Mouse (Mus musculus) hindbrain, embryonic 12.5 days (tissue): ENCODE results near the gene Eri3. TPM values are rescaled to one million over a fixed set of nuclear protein-coding genes. Genes with fewer than 3 reads are reported as not detected.

ENCODE experiments used
- ATAC-seq: fragments of 200-750 bp; cut with Nextera tagmentation; 2 replicates; pipeline ENCODE4 v1.8.0; 2017; ENCODE audit warnings: moderate TSS enrichment; ENCODE audit not compliant: low FRiP score
- H3K27ac ChIP-seq: fragments of 300-500 bp; sonication (generic); 2 replicates; pipeline ENCODE4 v1.5.1; 2016; ENCODE audit warnings: mild to moderate bottlenecking
- H3K27me3 ChIP-seq: fragments of 300-500 bp; sonication (generic); 2 replicates; pipeline ENCODE4 v1.6.1; 2016; ENCODE audit warnings: mild to moderate bottlenecking
- H3K36me3 ChIP-seq: fragments of 300-500 bp; sonication (generic); 2 replicates; pipeline ENCODE4 v1.6.1; 2016; ENCODE audit warnings: mild to moderate bottlenecking
- H3K4me1 ChIP-seq: fragments of 300-500 bp; sonication (generic); 2 replicates; pipeline ENCODE4 v1.6.1; 2016
- H3K4me2 ChIP-seq: fragments of 300-500 bp; sonication (generic); replicated peaks from 2 replicates; pipeline ENCODE4 v1.6.1; 2016; ENCODE audit warnings: mild to moderate bottlenecking
- H3K4me3 ChIP-seq: fragments of 300-500 bp; sonication (generic); 2 replicates; pipeline ENCODE4 v1.5.1; 2016; ENCODE audit warnings: mild to moderate bottlenecking
- H3K9ac ChIP-seq: fragments of 300-500 bp; sonication (generic); 2 replicates; pipeline ENCODE4 v1.6.1; 2016; ENCODE audit warnings: mild to moderate bottlenecking, moderate library complexity
- H3K9me3 ChIP-seq: fragments of 300-500 bp; sonication (generic); replicated peaks from 2 replicates; pipeline ENCODE4 v1.6.1; 2016; ENCODE audit warnings: mild to moderate bottlenecking
- WGBS: fragments of 180-500 bp; shearing (Covaris S2); methylation state at CpG from one replicate; pipeline ENCODE4 v1.1.7; 2016; 5-methylcytosine and 5-hydroxymethylcytosine counted together
- polyA plus RNA-seq: library from polyadenylated mRNA; unstranded; fragments of >200 nt; fragmentation: Nextera tagmentation; extraction: Ambion mirVana; gene quantifications from 2 replicates; pipeline ENCODE4 v1.2.1, GENCODE M21; 2016

Eri3 gene
- polyA plus RNA-seq, 1 experiment from 2014 or later: 178 TPM

DNA sequence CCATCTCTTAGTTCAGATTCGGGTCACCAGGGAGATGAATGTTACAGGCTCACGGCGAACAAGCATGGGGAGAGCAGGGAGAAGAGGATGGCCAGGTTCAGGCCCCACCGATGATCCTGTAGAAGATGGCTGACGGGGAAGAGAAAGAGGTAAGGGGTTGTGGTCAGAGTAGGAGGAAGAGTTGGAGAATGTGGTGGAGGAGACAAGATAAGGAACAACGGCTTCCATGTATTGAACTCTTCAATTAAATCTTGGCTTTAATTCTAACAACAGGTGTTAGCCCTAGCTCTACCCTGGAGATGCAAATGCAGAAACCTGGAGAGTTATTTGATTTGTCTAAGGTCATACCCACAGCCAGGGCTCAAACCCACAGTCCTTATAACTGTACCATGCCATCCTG is 3.5 kb upstream of the Eri3 start:
- no peaks in the 10 kb centered on the region for H3K36me3 ChIP-seq
- WGBS: 87% methylated on average over 6 of the region's 6 CpGs
- peaks cover 14% of the 10 kb centered on the region for H3K4me1 ChIP-seq
- H3K9me3 ChIP-seq: no peaks in the 10 kb centered on the region
- ATAC-seq: no peak
- no peak overlapping the region for H3K4me2 ChIP-seq
- H3K4me3 ChIP-seq: no peak overlapping the region
- no peaks in the 10 kb centered on the region for H3K27me3 ChIP-seq
- no peak overlapping the region for H3K9ac ChIP-seq
- no peak overlapping the region for H3K27ac ChIP-seq

DNA sequence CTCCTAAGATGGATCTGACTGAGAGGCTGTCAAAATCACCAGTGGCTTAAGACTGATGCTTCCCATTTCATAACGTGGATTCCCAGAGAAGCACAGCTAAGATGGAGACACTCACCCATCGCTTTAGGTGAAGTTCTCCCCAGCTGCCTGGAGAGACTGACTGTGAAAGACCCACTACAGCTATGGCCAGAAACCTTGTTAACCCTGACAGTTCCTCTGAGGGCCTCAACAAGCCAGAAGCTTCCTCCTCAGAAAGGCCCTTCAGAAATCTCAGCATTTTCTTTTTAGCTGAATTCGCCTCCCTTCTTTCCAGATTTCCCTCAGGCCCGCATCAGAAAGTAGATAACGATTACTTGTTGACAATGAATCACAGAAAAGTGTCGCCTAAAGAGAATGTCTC is 589 bp upstream of the Eri3 start:
- no peaks in the 10 kb centered on the region for H3K9me3 ChIP-seq
- no peaks in the 10 kb centered on the region for H3K27me3 ChIP-seq
- no peak overlapping the region for H3K9ac ChIP-seq
- H3K4me1 ChIP-seq: peaks cover 18% of the 10 kb centered on the region
- H3K4me3 ChIP-seq: 0 out of 2 replicates have a peak overlapping the region, but pooled peaks have one; percentile 96
- 46% methylated on average over 6 of the region's 6 CpGs for WGBS
- ATAC-seq: no peak
- H3K27ac ChIP-seq: no peak overlapping the region
- H3K36me3 ChIP-seq: 0 out of 2 replicates have a peak, but pooled peaks cover 2% of the 10 kb centered on the region
- peak overlapping the region; percentile 87 for H3K4me2 ChIP-seq

DNA sequence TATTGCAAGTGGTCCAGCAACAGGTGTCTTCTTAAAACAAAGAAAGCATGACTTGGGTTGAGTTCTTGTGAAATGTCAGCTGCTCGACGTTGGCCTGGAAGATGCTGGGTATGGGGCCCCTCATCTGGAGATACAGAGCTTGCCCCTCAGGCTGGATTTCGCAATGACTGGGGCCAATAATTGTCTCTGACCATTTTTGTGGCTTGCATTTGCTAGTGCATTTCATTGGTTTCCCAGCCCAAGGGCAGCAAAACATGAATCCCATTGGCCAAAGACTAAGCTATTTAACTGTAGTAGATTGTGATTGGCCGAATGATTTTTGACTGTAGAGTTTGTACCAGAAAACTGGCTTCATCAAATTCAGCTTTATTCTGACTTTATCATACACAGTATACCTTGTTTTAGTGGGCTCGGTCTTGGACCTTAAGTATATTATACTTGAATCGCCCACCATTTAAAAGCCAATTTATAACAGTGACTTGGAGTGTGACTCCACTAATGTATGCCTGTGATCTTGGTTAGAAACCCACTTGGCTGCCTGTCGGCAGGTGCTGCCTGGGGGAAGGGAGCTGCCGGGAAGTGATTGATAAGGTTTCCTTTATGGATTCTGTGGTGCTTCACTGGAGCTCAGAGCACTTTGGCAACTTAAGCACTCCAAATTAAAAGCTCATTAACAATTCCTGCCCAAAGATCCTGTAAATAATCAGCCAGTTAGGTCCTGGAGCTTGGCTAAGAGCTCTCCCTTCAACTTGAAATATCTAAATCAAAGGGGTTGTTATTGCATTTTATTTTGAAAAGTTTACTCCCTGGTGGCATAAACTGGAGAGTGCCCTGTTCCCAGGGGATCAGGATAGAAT is 1.2 kb downstream of the Eri3 start:
- no peak for ATAC-seq
- peak overlapping the region; percentile 81; the same call in 1 of the 2 replicates for H3K27ac ChIP-seq
- H3K9me3 ChIP-seq: no peaks in the 10 kb centered on the region
- no peaks in the 10 kb centered on the region for H3K27me3 ChIP-seq
- WGBS: 53% methylated on average over 8 of the region's 8 CpGs
- 0 out of 2 replicates have a peak, but pooled peaks cover 2% of the 10 kb centered on the region for H3K36me3 ChIP-seq
- H3K4me1 ChIP-seq: peaks cover 25% of the 10 kb centered on the region
- peak overlapping the region; percentile 96 for H3K4me3 ChIP-seq
- peak overlapping the region; percentile 85 for H3K9ac ChIP-seq
- H3K4me2 ChIP-seq: peak overlapping the region; percentile 87

DNA sequence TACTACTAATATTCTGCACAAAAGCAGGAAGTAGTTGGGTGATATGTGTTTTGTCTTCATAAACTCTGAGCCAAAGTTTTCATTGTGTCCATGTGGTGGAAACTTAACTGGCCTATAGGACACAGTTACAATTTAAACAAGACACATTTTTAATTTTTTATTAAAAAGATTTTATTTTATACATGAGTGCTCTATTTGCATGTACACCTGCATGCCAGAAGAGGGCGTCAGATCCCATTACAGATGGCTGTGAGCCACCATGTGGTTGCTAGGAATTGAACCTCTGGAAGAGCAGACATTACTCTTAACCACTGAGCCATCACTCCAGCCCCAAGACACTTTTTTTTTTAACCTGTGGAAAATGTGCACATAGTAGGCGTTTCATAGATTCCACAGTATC is 5.3 kb downstream of the Eri3 start:
- Histone ChIP-seq H3K27me3 (no peaks in the 10 kb centered on the region), H3K9ac (no peak overlapping the region), H3K4me2 (no peak overlapping the region), H3K4me1 (peaks cover 27% of the 10 kb centered on the region), H3K4me3 (no peak overlapping the region), H3K36me3 (0 out of 2 replicates have a peak, but pooled peaks cover 2% of the 10 kb centered on the region), H3K27ac (no peak overlapping the region), H3K9me3 (no peaks in the 10 kb centered on the region)
- 52% methylated on average over 2 of the region's 2 CpGs for WGBS
- ATAC-seq: no peak

DNA sequence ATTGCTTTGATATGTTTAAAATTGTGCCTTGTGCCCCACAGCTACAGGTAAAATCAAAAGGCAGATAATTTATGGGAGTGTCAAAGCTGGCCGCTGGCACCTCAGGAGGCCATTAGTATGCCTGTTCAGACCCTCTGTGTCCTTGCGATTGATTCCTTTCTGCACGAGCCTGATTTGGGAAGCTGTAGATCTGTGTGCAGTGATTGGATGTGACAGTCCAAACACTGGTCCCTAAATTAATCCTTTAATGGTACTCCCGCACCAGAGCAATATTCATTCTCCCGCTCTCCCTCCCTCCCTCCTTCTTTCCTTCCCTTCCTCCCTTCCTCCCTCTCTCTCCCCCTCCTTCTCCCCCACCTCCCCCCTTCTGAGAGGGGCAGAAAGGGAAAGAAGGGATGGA is 6.2 kb downstream of the Eri3 start:
- WGBS: 22% methylated on average over 5 of the region's 5 CpGs
- Histone ChIP-seq H3K4me1 (peaks cover 19% of the 10 kb centered on the region), H3K27ac (no peak overlapping the region), H3K9ac (no peak overlapping the region), H3K27me3 (no peaks in the 10 kb centered on the region), H3K4me2 (no peak overlapping the region), H3K36me3 (0 out of 2 replicates have a peak, but pooled peaks cover 2% of the 10 kb centered on the region), H3K9me3 (no peaks in the 10 kb centered on the region), H3K4me3 (no peak overlapping the region)
- ATAC-seq: no peak; the same call in 1 of the 2 replicates

DNA sequence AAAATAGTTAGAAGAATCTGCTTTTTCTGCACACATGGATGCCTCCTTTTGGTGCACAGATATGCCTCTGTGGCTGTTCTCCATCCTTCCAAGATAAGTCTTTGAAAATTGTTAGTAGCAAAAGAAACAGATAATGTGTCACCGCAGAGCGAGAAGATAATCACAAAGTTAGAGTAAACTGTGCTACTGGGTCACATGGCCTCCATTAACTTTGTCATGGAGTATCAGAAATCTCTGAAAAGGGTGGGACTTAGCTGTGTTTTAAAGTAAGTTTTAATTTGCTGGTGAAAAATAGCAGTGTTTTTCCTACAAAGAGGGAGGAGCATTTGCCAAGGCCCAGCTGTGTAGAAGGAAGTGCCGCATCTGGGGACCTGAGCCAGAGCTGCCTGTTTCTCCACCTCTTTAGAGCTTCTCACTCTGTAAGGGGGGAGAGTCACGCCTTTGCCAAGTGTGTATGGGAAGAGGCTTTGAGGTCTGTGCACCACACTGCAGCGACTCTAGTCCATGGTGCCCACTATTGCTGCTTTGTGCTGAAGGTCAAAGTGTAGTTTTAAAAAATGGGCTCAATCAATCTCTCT is 7.0 kb downstream of the Eri3 start:
- Histone ChIP-seq H3K9me3 (no peaks in the 10 kb centered on the region), H3K4me1 (peaks cover 13% of the 10 kb centered on the region), H3K4me3 (no peak overlapping the region), H3K36me3 (peaks cover 3% of the 10 kb centered on the region; the same call in 1 of the 2 replicates), H3K27ac (no peak overlapping the region), H3K9ac (no peak overlapping the region), H3K27me3 (no peaks in the 10 kb centered on the region), H3K4me2 (no peak overlapping the region)
- 86% methylated on average over 5 of the region's 5 CpGs for WGBS
- no peak for ATAC-seq

DNA sequence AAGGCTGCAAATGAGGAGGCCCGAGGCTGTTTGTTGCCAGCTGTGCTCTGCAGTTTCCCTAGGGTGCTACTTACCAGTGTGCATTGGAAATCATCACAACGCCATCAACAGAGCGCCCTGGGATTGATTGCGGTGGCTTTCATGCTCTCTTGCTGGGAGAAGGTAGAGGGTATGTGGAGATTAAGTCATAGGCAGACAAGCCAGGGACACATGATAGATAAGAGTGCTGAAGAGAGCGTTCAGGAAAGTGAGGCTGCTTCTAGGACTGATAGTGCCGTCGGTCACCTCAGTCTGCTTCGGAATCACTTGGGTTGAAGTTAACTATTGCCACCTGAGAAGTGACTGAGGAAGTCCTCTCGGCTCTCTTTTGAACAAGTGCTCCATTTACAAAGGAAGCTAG is 13.8 kb downstream of the Eri3 start:
- no peak overlapping the region for H3K27ac ChIP-seq
- WGBS: 83% methylated on average over 9 of the region's 9 CpGs
- peaks cover 14% of the 10 kb centered on the region for H3K36me3 ChIP-seq
- no peak overlapping the region for H3K9ac ChIP-seq
- H3K27me3 ChIP-seq: no peaks in the 10 kb centered on the region
- ATAC-seq: no peak
- no peak overlapping the region for H3K4me2 ChIP-seq
- no peak overlapping the region for H3K4me3 ChIP-seq
- no peaks in the 10 kb centered on the region for H3K9me3 ChIP-seq
- H3K4me1 ChIP-seq: peaks cover 5% of the 10 kb centered on the region

DNA sequence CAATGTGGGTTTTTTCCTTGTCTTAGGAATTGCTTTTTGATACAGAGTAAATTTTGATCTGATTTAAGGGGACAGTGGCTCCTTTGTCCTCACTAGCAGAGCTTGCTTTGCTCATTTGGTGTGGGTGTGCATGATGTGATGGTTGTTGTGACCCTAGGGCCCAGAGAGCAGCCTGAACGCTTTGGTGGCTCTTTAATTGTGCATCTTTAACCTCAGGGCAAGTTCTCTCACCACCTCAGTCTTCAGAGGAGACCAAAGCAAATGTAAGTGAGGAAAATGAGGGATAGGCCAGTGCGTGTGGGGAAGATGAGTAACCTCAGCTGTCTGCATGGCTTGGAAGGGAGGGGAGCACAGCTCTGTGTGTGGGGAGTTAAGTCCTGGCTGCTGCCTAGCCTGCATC is 18.7 kb downstream of the Eri3 start:
- Histone ChIP-seq H3K4me2 (no peak overlapping the region), H3K36me3 (peaks cover 10% of the 10 kb centered on the region), H3K4me1 (peaks cover 15% of the 10 kb centered on the region), H3K27me3 (no peaks in the 10 kb centered on the region), H3K4me3 (no peak overlapping the region), H3K9ac (no peak overlapping the region), H3K27ac (no peak overlapping the region), H3K9me3 (no peaks in the 10 kb centered on the region)
- no peak for ATAC-seq
- WGBS: 46% methylated on average over 2 of the region's 2 CpGs

DNA sequence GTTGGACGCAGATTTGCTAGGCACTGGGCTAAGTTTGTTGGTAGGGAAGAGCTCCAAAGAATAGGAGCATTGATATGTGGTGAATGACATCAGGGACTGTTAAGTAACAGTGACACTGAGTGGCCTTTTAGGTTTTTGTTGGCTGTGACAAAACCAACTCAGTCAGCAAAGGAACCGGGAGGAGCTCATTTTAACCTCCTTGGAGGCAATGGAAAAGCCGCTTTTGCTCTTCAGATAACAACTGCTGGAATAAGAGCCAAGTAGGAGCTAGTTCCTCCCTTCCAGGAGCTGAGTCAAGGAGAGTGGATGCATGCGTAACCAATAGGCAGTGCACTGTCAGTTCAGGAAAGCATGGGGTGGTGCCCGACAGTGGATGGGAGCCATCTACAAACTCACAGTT is 20.8 kb downstream of the Eri3 start:
- no peak overlapping the region for H3K4me2 ChIP-seq
- 70% methylated on average over 5 of the region's 5 CpGs for WGBS

DNA sequence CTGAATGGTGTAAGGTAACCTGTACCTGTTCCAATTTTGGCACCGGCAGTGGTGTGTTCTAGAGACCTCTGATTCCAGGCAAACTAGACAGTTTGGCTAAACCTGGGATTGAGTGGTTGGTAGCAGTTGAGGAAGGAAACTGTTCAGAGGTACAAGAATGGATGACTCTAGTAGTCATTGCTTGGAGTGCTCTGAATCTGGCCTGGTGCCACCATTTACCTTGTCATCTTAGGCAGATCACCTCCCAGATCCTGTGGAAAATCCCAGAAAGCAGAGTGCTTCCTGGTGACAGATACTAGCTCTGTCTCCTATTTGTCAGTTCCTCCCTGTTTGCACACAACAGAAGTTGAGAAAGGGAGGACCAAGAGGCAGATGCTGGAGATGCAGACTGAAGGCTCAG is 27.4 kb downstream of the Eri3 start:
- Histone ChIP-seq H3K36me3 (peaks cover 7% of the 10 kb centered on the region; the same call in 1 of the 2 replicates), H3K9ac (no peak overlapping the region), H3K4me1 (peaks cover 3% of the 10 kb centered on the region; the same call in 1 of the 2 replicates), H3K4me2 (no peak overlapping the region), H3K9me3 (no peaks in the 10 kb centered on the region), H3K4me3 (no peak overlapping the region), H3K27ac (no peak overlapping the region), H3K27me3 (no peaks in the 10 kb centered on the region)
- ATAC-seq: no peak
- WGBS: 100% methylated on average over 1 of the region's 1 CpGs

More for the DNA sequence above, 20.8 kb downstream of the Eri3 start:
- Histone ChIP-seq H3K9ac (no peak overlapping the region), H3K4me3 (no peak overlapping the region), H3K4me1 (peaks cover 16% of the 10 kb centered on the region), H3K27me3 (no peaks in the 10 kb centered on the region), H3K9me3 (no peaks in the 10 kb centered on the region), H3K36me3 (0 out of 2 replicates have a peak, but pooled peaks cover 3% of the 10 kb centered on the region), H3K27ac (no peak overlapping the region)
- no peak for ATAC-seq

DNA sequence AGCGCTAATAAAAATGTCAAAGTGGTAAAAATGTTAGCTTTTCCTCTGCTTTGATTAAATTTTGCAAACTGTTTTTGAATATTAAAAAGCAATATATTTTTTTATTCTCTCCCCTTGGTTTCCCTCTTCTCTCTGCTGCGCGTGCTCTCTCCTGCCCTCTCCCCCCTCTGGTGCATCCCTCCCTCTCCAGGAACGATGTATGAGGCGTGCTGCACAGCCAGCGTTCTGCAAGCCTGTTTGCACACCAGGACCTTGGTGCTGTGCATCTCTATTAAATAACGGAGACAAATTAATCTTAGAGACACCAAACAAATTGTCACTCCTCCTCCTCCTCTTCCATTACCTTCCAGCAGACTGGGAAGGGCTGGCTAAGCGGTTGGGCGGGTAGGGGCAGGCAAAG is 31.5 kb downstream of the Eri3 start:
- Histone ChIP-seq H3K9ac (no peak overlapping the region), H3K27ac (no peak overlapping the region), H3K36me3 (peaks cover 26% of the 10 kb centered on the region), H3K4me1 (no peaks in the 10 kb centered on the region), H3K4me2 (no peak overlapping the region), H3K4me3 (no peak overlapping the region), H3K9me3 (no peaks in the 10 kb centered on the region), H3K27me3 (no peaks in the 10 kb centered on the region)
- WGBS: 61% methylated on average over 9 of the region's 9 CpGs
- ATAC-seq: 0 out of 2 replicates have a peak, but pooled peaks have one; percentile 46

DNA sequence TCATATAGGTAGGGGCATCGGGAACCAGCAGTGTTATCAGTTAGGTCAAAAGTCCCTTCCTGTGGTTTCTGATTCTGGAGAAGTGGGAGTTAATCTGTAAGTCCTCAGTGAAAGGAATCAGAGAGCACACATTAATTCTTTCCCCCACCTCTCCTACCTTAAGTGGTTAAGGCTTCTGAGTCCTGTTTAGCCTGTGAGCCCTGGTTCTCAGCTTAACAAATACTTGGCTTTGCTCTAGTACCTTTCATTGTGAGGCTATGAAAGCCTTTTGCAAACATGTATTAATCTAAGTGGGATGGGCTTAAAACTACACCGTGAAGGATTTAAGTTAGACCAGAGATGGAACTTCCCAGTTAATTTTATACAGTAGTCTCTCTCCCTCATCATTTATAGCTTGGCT is 35.8 kb downstream of the Eri3 start:
- ATAC-seq: no peak
- Histone ChIP-seq H3K4me1 (peaks cover 15% of the 10 kb centered on the region), H3K9me3 (no peaks in the 10 kb centered on the region), H3K36me3 (peaks cover 30% of the 10 kb centered on the region), H3K4me3 (no peak overlapping the region), H3K27me3 (no peaks in the 10 kb centered on the region), H3K27ac (no peak overlapping the region), H3K4me2 (no peak overlapping the region), H3K9ac (no peak overlapping the region)
- 94% methylated on average over 2 of the region's 2 CpGs for WGBS
